Mouse (Mus musculus) hindbrain, embryonic 12.5 days (tissue): ENCODE results near the gene Naaa. TPM values are rescaled to one million over a fixed set of nuclear protein-coding genes. Genes with fewer than 3 reads are reported as not detected.

Source experiments
- ATAC-seq: fragments of 200-750 bp; cut with Nextera tagmentation; 2 replicates; pipeline ENCODE4 v1.8.0; 2017; ENCODE audit warnings: moderate TSS enrichment; ENCODE audit not compliant: low FRiP score
- H3K27ac ChIP-seq: fragments of 300-500 bp; sonication (generic); 2 replicates; pipeline ENCODE4 v1.5.1; 2016; ENCODE audit warnings: mild to moderate bottlenecking
- H3K27me3 ChIP-seq: fragments of 300-500 bp; sonication (generic); 2 replicates; pipeline ENCODE4 v1.6.1; 2016; ENCODE audit warnings: mild to moderate bottlenecking
- H3K36me3 ChIP-seq: fragments of 300-500 bp; sonication (generic); 2 replicates; pipeline ENCODE4 v1.6.1; 2016; ENCODE audit warnings: mild to moderate bottlenecking
- H3K4me1 ChIP-seq: fragments of 300-500 bp; sonication (generic); 2 replicates; pipeline ENCODE4 v1.6.1; 2016
- H3K4me2 ChIP-seq: fragments of 300-500 bp; sonication (generic); replicated peaks from 2 replicates; pipeline ENCODE4 v1.6.1; 2016; ENCODE audit warnings: mild to moderate bottlenecking
- H3K4me3 ChIP-seq: fragments of 300-500 bp; sonication (generic); 2 replicates; pipeline ENCODE4 v1.5.1; 2016; ENCODE audit warnings: mild to moderate bottlenecking
- H3K9ac ChIP-seq: fragments of 300-500 bp; sonication (generic); 2 replicates; pipeline ENCODE4 v1.6.1; 2016; ENCODE audit warnings: mild to moderate bottlenecking, moderate library complexity
- H3K9me3 ChIP-seq: fragments of 300-500 bp; sonication (generic); replicated peaks from 2 replicates; pipeline ENCODE4 v1.6.1; 2016; ENCODE audit warnings: mild to moderate bottlenecking
- WGBS: fragments of 180-500 bp; shearing (Covaris S2); methylation state at CpG from one replicate; pipeline ENCODE4 v1.1.7; 2016; 5-methylcytosine and 5-hydroxymethylcytosine counted together
- polyA plus RNA-seq: library from polyadenylated mRNA; unstranded; fragments of >200 nt; fragmentation: Nextera tagmentation; extraction: Ambion mirVana; gene quantifications from 2 replicates; pipeline ENCODE4 v1.2.1, GENCODE M21; 2016

Naaa gene
- polyA plus RNA-seq, 1 experiment from 2014 or later = 9.5 TPM

DNA sequence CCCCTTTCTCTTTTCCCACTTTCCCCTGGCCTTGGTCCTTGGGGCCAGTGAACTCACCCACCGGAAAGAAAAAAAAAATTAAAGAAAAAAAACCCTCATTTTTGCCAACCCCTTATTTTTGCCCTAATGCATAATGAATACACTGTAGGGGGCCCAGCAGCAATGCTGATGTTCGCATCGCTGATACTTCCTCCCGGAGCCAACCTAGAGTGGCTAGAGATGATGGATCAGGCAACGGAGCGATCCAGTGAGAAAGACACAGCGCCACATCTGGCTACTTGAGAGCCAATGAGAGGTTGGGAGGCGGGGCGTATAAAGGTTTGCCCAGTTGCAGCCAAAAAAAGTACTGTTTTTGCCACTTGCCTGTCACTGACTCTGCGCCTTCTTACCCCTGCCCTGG is 49.2 kb downstream of the Naaa start:
- WGBS = 25% methylated on average over 10 of the region's 10 CpGs

DNA sequence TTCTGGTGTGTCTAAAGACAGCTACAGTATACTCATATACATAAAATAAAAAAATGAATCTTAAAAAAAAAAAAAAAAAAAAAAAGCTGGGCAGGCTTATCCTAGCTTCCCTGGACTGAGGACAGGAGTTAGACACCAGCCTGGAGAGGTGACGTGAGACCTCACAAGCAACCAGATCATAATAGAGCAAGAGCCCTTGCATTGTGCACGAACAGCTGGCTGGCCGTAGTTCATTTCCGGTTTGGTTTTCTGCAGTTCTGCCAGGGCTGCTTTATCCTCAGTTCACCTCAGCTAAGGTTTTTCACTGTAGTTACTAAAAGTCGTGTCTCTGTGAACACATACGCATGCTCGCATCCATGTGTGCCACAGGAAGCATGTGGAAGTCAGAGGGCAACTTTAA is 50.2 kb downstream of the Naaa start:
- Histone ChIP-seq H3K27me3 (0 out of 2 replicates have a peak, but pooled peaks cover 3% of the 10 kb centered on the region), H3K9ac (no peak overlapping the region), H3K36me3 (no peaks in the 10 kb centered on the region), H3K4me3 (no peak overlapping the region), H3K4me2 (no peak overlapping the region), H3K9me3 (no peaks in the 10 kb centered on the region), H3K27ac (no peak overlapping the region), H3K4me1 (no peaks in the 10 kb centered on the region)
- ATAC-seq = no peak
- 86% methylated on average over 7 of the region's 7 CpGs for WGBS

More for the DNA sequence above, 49.2 kb downstream of the Naaa start:
- H3K4me3 ChIP-seq = no peak overlapping the region
- H3K4me2 ChIP-seq = no peak overlapping the region
- H3K4me1 ChIP-seq = no peaks in the 10 kb centered on the region
- no peak for ATAC-seq
- no peaks in the 10 kb centered on the region for H3K9me3 ChIP-seq
- H3K9ac ChIP-seq = no peak overlapping the region
- H3K27me3 ChIP-seq = 0 out of 2 replicates have a peak, but pooled peaks cover 3% of the 10 kb centered on the region
- no peak overlapping the region for H3K27ac ChIP-seq
- no peaks in the 10 kb centered on the region for H3K36me3 ChIP-seq

DNA sequence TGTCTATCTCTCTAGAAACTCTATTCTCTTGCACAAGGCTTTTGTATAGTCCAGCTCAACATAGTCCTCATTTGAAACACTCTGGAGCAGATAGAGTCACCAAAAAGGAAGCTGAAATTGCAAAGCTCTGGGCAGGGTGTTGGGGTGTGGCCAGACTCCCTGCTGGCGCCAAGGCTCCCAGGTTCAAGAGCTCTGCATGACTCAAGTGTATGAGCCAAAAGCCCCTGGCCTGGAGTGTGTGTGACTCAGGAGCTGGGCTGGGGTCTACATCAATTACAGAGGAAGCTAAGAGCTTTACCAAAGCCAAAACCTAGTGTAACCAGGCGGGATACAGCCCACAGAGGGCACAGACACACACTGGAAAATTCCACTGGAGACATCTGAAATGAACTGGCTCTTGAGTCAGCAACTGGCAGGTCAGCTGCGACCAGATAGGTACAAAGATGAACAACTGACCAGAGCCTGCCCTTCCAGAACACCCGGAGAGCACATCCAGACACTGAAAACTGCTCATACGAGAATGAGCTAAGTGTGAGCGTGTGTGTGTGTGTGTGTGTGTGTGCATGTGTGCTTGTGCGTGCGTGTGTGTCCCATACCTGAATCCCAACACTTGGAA is 57.6 kb downstream of the Naaa start:
- no peaks in the 10 kb centered on the region for H3K36me3 ChIP-seq
- H3K27me3 ChIP-seq = no peaks in the 10 kb centered on the region
- no peak overlapping the region for H3K27ac ChIP-seq
- no peak overlapping the region for H3K4me2 ChIP-seq
- WGBS = 90% methylated on average over 8 of the region's 8 CpGs
- peaks cover 8% of the 10 kb centered on the region; the same call in 1 of the 2 replicates for H3K4me1 ChIP-seq
- H3K9ac ChIP-seq = no peak overlapping the region
- no peak for ATAC-seq
- no peak overlapping the region for H3K4me3 ChIP-seq
- H3K9me3 ChIP-seq = no peaks in the 10 kb centered on the region

DNA sequence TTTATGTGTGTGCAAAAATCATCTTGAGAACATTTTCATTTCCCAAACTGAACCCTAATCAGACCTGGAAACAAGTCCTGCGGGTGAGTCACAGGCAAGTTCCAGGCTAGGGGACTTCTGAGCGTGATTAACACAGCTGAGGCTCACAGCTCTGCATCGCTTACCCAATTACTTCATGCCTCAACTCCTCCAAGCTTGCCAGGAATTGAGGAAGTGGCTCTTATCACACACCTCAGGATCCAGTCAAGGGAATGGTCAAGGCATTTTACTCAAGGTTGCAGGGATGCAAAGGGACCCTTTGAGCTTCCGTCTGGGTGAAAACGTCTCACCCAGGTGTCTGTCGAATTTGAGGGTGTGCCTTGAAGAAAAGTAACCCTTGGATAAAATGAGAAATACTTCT is 58.1 kb downstream of the Naaa start:
- no peak for ATAC-seq
- WGBS = 77% methylated on average over 6 of the region's 6 CpGs
- Histone ChIP-seq H3K4me2 (no peak overlapping the region), H3K27me3 (no peaks in the 10 kb centered on the region), H3K4me1 (peaks cover 8% of the 10 kb centered on the region; the same call in 1 of the 2 replicates), H3K27ac (0 out of 2 replicates have a peak overlapping the region, but pooled peaks have one; percentile 78), H3K9ac (no peak overlapping the region), H3K36me3 (no peaks in the 10 kb centered on the region), H3K4me3 (no peak overlapping the region), H3K9me3 (no peaks in the 10 kb centered on the region)

DNA sequence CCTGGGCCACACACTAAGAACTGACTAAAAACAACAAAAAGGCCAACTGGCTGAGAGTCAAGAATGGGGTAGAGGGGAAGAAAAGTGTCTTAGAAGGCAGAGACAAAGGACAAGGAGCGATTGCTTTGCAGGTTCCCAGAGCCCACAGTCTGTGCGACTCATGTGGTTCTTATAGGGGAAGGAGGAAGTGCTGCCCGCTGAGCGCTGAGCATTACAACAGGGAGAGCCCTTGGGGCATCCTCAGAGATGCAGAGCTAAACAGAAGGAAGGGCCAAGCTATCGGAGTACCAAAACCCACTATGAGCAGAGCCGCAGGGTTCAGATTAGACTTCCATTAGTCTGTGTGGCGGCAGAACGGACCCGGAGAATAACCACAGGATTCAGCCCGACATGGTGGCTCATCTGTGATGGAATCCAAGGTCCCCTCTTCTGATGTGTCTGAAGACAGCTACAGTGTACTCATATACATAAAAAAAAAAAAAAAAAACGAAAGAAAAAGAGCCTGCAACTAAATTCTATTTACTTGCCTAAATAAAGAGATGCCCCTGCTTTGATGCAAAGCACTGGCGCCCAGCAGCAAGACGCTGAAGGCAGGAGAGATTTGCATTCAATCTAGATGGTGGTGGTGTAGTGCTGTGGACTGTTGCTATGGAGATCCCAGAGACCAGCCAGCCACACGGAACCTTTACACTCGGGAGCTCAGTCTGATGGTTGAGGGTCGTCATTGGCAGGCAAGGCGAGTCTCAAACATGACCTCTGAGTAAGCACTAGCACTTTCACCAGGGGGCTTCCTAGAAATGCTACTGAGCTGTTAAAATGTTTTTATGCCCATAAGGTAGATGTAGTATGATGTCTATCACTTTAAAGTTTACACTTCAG is 58.8 kb downstream of the Naaa start:
- peaks cover 8% of the 10 kb centered on the region; the same call in 1 of the 2 replicates for H3K4me1 ChIP-seq
- no peak overlapping the region for H3K4me3 ChIP-seq
- H3K9ac ChIP-seq = peak overlapping the region; percentile 32; the same call in 1 of the 2 replicates
- no peaks in the 10 kb centered on the region for H3K9me3 ChIP-seq
- no peaks in the 10 kb centered on the region for H3K27me3 ChIP-seq
- peak; percentile 93 for ATAC-seq
- 0 out of 2 replicates have a peak overlapping the region, but pooled peaks have one; percentile 21 for H3K4me2 ChIP-seq
- no peaks in the 10 kb centered on the region for H3K36me3 ChIP-seq
- H3K27ac ChIP-seq = peak overlapping the region; percentile 78
- 34% methylated on average over 17 of the region's 17 CpGs for WGBS

DNA sequence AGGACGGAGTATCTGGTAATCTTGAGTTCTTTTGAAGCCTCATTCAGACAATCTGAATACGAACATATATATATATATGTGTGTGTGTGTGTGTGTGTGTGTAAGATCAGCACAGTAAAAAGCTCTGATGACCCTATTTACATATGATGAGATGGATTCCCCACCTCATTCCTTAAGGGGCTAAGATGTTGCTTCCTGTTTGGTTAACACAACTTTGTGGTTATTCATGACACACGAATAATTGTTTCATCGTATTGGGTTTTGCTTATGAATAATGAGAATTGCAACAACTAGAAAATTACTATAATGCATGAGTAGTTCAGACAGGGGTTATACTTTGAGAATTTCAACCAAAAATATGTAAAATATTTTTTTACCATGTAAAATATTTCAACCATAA is 62.7 kb downstream of the Naaa start, which contains the start of gene U90926:
U90926 (minus strand) TSS at position 101 of the 400 bp plus-strand sequence.
- Histone ChIP-seq H3K27me3 (no peaks in the 10 kb centered on the region), H3K4me2 (no peak within 1 kb of the TSS), H3K27ac (no peak within 1 kb of the TSS), H3K4me1 (peaks cover 8% of the 10 kb centered on the region; the same call in 1 of the 2 replicates), H3K36me3 (no peaks in the 10 kb centered on the region), H3K9ac (no peak within 1 kb of the TSS), H3K4me3 (no peak within 1 kb of the TSS), H3K9me3 (no peaks in the 10 kb centered on the region)
- ATAC-seq = no peak
- 96% methylated on average over 4 of the region's 4 CpGs for WGBS

DNA sequence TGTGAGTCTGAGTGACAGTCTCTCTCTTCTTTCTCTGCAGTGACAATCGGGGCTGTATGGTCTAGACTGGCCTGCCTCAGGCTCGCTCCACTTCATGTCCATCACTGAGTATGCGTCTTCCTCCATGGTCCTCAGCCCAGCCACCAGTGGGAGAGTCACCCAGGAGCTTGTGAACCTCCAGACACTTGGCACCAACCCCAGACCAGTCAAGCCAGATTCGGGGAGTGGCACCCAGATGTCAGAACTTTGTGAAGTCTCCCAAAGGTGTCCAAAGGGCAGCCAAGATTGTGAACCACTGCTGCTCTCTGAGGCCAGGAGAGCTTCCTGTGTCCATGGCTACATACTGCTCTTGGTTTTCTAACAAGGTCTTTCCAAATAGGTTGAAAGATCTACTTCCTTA is 65.7 kb downstream of the Naaa start:
- no peak overlapping the region for H3K4me3 ChIP-seq
- no peak overlapping the region for H3K27ac ChIP-seq
- no peaks in the 10 kb centered on the region for H3K9me3 ChIP-seq
- WGBS = 90% methylated on average over 4 of the region's 4 CpGs
- H3K9ac ChIP-seq = no peak overlapping the region
- H3K36me3 ChIP-seq = no peaks in the 10 kb centered on the region
- ATAC-seq = no peak
- H3K4me2 ChIP-seq = no peak overlapping the region
- no peaks in the 10 kb centered on the region for H3K27me3 ChIP-seq
- no peaks in the 10 kb centered on the region for H3K4me1 ChIP-seq

DNA sequence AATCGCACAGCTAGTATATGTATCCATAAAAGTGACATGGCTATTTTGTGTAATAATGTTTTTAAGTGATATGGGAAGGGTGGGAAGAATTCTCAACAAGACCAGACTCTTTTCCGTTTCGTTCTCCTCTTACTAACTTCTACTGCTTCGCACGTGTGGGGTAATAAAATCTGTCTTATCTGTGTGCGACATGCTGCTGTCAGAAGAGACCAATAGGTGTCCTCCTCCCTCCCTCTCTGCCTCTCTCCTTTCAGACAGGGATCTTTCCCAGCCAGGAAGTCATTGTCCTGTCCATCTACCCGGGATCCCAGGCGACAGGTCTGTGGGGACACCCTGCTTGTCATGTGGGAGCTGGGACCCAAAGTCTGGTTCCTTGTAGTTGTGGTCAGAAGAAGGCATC is 67.8 kb downstream of the Naaa start:
- 85% methylated on average over 8 of the region's 8 CpGs for WGBS
- H3K27me3 ChIP-seq = no peaks in the 10 kb centered on the region
- H3K36me3 ChIP-seq = peaks cover 4% of the 10 kb centered on the region; the same call in 1 of the 2 replicates
- no peaks in the 10 kb centered on the region for H3K4me1 ChIP-seq
- H3K9ac ChIP-seq = no peak overlapping the region
- ATAC-seq = no peak
- no peaks in the 10 kb centered on the region for H3K9me3 ChIP-seq
- no peak overlapping the region for H3K27ac ChIP-seq
- H3K4me2 ChIP-seq = no peak overlapping the region
- H3K4me3 ChIP-seq = no peak overlapping the region

Other genes with a start within 250 kb of the Naaa start
- 2.0 TPM in 2 replicates for gene Cdkl2, start 234.3 kb downstream of the Naaa start, polyA plus RNA-seq
- 334 and 368 TPM in 2 replicates for gene G3bp2, start 194.5 kb downstream of the Naaa start, polyA plus RNA-seq
- 55.4 and 55.6 TPM in 2 replicates for gene Uso1, start 140.2 kb downstream of the Naaa start, polyA plus RNA-seq
- gene U90926, start 62.8 kb downstream of the Naaa start, polyA plus RNA-seq = not detected in 2 replicates
- gene Ppef2, start 21.9 kb downstream of the Naaa start, polyA plus RNA-seq = 0.36 and 0.53 TPM in 2 replicates
- 36.9 and 39.0 TPM in 2 replicates for gene Sdad1, start 32.3 kb upstream of the Naaa start, polyA plus RNA-seq
- not detected in 2 replicates for gene Cxcl9, start 49.9 kb upstream of the Naaa start, polyA plus RNA-seq
- gene Art3, start 53.7 kb upstream of the Naaa start, polyA plus RNA-seq = 4.5 and 5.0 TPM in 2 replicates
- gene Cxcl10, start 70.7 kb upstream of the Naaa start, polyA plus RNA-seq = 0.26 and 0.50 TPM in 2 replicates
- 46.2 and 59.8 TPM in 2 replicates for gene Nup54, start 157.0 kb upstream of the Naaa start, polyA plus RNA-seq
- gene Scarb2, start 228.7 kb upstream of the Naaa start, polyA plus RNA-seq = 16.2 and 17.1 TPM in 2 replicates